Mouse (Mus musculus) gastrocnemius, postnatal 4 days (tissue): Measurements from ENCODE around the gene Herc1. TPM values are rescaled to one million over a fixed set of nuclear protein-coding genes. Genes with fewer than 3 reads are reported as not detected.

Source experiments
- DNase-seq, 2 experiments: peaks; one replicate each; pipeline ENCODE4 v3.0.0; 2021 to 2022; ENCODE audit warnings: low spot score in 2 of 2, mixed read lengths in 2 of 2
- long read RNA-seq, 2 experiments: library from polyadenylated mRNA; stranded (forward); transcript quantifications; one replicate each; pipeline ENCODE4 v2.0.0; 2021
- total RNA-seq, 2 experiments: library from RNA; stranded (reverse); gene quantifications; 2 replicates each; pipeline ENCODE4 v1.2.3; 2021

Herc1 gene
- 10 to 100 TPM; 35.7 to 38.7 TPM for total RNA-seq
- long read RNA-seq, experiment 1, partial matches to known transcripts = 9 of 11 reads
- long read RNA-seq, experiment 1, other reads (novel, unspliced or antisense) = 2 of 11 reads
- long read RNA-seq, experiment 2, partial matches to known transcripts = 8 of 9 reads
- long read RNA-seq, experiment 2, other reads (novel, unspliced or antisense) = 1 of 9 reads

DNA sequence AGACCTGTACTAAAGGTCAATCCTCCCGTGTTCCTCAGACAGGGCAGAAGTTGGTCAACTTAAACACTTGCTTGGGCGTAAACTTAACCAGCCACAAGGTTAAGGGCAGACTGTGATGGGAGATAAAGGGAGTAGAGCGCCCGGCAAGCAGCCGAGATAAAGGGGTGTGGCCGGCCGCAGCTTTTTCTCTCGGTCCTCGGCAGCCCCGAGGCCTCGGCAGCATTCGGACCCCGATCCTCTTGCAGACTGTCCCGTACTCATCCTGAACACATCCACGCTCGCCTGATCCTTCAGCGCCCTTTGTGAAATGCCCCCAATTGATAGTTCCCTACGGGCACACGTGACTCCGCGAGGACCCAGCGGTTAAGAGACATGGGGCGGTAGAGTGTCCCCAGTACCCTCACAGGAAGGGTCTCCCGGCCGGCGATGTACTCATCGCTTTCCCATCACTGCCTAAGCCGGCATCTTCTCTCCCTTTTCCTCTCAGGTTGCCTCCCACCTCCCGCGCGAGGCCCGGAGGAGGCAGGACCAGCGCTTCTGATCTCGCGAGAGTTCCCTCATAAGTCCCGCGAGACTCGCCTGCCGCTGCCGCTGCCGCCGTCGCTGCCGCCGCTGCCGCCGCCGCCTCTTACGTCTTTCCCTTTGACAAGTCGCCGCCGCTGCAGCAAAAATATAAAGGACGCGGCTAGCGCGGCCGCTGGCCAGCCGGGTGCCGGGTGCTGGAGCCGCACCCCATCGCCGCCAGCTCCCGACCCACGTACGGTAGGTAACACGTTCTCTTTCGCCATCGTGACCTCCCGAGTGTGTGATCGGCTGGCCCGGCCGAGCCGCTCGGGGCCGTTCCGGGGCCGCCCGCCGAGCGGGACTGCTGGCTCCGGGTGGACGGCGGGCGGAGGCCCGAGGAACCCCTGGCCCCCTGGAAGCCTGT lies at the start of gene Herc1:
TSS of gene Herc1 (plus strand) at position 591 of the 928 bp plus-strand sequence.
- DNase-seq = peak; percentile 92 to 96

DNA sequence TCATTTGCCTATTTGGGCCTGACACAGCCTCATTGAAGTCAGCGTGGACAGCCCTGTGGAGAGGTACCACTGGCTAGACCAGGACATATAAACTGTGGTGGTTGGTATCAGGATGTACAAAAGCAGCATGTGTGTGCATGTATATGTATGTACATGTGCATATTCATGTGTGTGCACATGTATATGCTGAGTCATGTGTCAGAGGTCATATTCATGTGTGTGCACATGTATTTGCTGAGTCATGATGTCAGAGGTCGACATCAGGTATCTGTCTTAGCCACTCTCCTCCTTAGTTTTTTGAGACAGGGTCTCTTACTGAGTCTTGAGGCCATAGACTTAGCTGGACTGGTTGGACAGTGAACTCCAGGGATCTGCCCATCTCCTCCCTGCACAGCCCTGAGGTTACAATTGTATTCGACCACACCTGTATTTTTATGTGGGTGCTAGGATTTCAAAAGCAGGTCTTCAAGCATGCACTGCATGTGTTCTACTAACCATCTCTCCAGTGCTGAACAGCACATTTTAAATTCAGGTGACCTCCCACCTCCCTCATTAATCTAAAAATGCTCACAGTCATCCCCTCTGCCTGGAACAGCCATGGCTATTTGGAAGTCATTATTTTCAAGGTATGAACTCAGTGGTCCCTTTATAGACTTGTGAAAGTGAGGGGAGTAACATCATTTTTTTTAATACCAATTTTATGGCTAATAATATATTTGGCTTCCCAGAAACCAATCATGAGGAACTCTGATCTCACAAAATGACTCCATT lies 45.7 kb upstream of the Herc1 start:
- no peak for DNase-seq

DNA sequence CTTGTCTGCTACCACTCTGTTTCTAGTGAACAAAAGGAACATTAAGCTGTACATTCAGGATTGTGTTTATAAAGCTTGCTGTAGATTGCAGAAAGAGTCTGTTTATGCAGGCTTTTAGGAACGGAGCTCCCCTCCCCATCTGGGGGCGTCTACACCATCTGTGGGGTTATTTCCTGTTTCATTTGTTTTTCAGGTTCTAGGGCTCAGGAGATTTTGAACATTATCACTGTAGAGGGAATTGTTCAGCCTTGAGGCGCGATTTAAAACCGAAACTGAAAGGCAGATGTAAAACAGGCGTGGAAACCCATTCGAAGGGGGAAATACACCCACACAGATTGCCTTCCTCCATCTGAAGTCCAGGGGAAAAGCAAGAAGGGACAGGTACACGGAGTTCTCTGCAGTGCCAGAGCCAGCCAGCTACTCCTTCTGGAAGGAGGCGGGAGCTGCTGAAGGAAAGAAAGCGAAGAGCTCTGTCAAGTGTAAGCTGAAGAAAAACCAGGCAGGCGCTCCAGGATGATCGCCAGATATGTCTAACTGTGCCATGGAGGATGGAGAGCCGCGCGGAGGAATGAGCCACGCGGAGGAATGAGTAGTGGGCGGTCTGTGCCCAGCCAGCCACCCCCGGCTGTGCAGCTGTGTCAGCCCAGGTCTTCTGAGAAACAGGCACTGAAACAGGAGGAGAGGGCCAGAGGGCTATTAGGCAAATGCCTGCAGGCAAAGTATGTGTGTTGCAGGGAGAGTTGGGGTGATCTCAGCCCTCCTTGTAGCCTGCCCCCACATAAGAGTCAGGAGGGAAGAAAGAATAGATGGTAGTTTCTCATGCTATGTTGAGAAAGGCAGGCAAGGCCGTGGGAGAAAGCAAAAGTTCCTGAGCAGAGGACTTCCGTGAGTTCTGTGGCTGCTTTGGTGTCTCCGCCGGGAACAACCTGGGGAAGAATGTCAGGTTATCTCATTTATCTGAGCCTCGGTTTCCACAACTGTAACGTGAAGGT lies 44.8 kb upstream of the Herc1 start:
- DNase-seq = no peak

DNA sequence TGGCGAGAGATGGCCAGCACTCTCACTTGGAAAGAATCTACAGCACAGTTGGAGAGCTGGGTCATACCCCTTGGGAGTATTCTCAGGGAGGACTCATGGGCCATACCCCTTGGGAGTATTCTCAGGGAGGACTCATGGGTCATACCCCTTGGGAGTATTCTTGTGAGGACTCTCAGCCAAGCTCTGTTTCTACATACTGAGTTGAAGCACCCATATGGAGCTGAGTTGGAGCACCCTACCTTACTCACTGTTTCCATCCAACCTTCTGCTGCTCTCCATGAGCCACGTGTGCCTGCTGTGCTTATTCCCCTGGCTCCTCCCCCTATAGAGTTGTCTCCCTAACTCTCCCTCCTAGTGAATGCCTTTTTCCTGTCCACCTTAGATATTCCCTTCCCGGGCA lies 43.8 kb upstream of the Herc1 start:
- DNase-seq = no peak

DNA sequence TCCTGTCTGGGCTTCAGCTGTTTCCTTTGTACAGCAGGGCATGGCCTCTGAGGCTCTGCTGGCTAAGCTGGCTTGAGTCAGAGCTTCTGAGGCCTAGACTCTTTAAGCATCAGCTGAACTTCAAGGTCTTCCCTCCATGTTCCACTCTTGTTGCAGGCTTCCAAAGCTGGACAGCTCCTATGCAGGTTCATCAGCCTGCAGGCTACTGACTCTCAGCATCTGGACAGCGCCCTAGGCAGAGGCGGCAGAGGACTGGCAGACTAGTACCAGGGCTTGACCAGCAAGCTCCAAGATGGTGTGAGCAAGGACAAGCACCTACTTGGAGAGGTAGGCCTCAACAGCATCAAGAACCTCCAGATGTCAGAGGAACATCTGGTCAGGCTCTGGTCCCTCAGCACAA lies 42.9 kb upstream of the Herc1 start:
- DNase-seq = peak; percentile 23 to 46

DNA sequence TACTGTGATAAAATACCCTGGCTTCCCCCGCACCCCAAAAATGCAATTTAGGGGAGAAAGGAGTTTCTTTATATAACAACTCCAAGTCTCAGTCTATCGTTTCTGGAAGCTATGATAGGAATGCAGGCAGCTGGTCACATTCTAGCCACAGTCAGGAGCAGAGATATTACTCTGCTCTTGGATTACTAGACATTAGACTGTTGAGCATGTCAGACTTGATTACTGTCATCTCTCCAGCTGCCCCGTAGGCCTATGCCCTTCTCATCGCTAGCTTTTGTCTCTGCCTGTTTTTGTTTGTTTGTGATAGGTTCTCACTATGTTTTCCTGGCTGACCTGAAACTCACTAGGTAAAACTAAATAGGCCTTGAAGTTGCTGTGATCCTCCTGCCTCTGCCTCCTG lies 41.5 kb upstream of the Herc1 start:
- DNase-seq = no peak

DNA sequence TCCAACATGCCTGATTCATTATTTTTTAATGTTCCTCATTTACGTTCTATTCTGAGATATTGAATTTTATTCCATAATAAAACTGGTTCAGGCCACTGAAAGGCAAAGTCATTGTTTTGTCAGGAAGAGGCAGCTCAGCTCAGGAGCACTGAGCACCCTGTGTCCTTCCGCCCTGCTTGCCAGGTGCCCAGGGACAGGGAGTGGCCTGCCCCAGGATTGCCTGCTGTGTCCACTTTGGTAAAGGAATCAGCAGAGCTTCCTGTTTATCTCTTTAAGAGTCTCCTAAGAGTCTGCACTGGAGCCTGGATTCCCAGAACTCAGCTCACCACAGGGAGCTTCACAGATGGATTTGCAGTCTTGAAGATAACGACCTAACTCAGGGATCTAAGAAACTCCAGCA lies 38.8 kb upstream of the Herc1 start:
- no peak for DNase-seq

DNA sequence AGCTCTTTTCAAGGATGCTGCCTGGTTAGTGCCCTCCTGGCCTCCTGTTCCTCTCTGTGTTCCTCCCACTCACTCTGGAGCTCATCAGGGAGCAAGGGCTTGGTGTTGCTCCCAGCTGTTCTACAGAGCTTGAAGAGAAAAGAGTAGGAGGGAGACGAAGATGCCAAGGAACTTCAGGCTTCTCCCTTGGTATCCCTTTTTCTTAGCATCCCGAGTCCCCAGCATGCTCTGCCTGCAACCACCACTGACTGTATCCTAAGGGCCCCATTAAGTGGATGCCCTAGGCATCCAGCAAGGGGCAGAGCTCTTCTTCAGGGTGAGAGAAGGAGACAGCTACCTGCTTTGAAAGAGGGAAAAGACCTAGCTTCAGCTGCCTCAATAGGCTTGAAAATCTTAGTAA lies 33.6 kb upstream of the Herc1 start:
- no peak for DNase-seq

DNA sequence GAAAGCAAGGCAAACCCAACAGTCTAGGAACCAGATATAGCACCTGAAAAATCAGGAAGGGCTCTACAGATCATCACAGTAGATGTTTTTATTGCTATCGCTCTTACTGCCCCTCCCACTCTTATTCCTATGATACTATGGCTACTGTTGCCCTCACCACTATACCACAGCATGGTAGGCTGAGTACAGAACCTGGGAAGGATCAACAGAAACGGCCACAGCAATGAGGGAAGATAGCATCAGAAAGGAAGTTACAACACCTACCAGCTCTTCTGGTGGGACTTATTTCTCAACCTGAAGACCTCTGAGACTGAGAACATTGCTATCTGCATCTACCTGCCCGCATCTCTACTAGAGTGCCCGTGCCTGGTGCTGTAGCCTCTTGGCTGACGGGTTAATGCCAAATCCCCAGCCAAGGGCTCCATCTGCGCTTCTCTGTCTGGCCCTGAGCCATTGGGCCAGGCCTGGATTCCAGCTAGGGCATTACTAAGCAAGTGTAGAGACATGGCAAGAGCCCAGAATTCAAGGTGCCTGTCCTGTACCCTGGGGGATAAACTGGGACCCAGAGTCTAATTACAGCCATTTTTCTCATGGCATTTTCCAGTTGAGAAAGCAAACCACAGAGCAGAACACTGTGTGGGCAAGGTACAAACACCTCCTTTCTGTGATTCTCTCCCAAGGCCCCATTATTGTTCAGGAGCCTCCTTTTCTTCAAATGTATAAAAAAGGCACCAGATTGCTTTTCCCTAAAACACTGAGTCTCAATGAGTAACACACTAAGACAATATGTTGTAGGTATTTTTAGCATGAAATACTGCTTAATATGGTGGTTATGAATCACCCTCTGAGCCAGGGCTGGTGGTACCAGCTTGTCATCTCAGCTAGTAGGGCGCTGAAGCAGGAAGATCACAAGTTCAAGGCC lies 28.0 kb upstream of the Herc1 start:
- DNase-seq = no peak

DNA sequence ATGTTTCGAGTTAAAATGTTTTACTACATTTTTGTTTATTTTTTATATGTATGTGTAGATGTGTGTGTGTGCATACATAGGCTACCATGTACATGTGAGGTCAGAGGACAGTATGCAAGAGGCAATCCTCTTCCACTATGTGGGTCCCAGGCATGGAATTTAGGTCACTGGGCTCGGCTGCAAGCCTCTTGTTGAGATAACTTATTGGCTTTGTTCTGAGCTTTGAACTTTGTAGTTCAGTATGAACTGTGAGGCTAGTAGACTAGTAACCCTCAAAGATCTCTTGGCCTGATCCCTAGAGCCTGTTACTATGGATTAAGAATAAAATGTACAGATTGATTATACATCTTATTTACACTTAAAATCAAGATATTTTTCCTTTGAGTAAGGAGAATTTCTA lies 23.4 kb upstream of the Herc1 start:
- DNase-seq = no peak

DNA sequence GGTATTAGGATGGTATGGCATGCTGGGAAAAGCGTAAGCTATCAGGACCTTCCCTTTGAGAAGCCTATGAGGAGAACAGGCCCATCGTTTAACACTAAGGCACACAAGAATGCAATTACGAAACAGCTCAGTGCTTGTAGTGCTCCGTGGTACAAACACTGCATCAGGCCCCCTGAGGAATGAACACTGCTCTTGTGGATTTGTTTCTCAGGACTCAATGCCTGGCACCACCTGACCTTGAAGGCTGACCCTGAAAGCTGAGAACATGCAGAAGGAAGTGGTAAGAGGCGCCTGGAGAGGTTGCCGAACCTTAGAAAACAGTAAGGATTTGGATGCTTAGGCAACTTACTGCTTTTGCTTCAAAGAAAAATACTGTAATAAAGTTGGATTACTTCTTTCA lies 20.8 kb upstream of the Herc1 start:
- no peak for DNase-seq

DNA sequence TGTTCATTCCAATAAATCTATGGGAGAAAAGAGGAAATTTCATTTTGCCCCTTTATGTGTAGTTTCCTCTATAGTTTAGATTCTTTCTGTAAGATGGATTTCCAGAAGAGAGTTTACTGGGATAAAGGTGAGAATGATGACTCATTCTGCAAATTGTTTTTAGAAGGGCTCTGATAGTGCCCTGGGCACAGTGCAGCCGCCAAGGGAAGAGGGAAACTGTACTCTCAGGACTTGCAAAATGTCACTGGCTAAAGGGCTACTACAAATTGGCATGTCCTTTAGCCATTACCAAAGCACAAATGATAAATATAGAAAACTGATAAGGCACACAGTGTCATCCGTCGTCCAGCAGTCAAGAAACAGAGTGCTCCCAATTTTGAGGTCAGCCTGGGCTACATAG lies 19.8 kb upstream of the Herc1 start:
- DNase-seq = no peak

DNA sequence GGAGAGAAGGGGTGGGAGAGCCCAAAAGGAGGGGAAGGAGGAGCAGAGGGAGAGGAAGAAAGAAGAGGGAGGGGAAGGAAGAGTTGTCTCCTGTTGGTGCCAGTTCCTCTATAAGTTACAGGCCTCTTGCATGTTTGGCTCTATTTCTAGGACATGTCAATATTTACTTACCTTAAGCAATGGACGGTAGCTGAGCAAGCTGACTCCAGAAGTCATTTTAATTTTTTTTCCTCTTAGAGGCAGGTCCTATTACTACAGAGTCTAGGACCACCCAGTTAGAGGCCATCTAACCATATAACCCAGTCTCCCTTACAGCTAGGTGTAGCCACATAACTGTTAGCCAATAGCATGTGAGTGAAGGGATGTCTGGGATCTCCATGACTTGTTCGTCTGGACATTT lies 18.7 kb upstream of the Herc1 start:
- no peak for DNase-seq

DNA sequence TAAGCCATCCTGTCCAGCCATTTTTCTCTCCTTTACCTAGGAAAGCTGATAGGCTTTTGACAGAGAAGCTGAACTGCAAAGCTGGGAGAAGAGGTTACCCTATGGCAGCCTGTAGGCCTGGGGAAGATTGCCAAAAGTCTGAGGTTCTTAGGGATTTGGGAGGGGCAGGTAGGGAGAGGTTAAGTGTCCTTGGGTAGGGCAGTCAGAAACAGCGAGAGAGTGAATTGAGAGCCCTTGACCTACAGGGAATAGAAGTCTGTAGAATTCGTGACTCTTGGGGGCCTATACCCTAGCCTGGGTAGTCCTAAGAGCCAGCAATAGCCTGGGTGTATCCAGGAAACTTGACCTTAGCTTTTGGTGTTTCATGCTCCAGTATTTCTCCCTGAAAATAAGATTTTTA lies 17.9 kb upstream of the Herc1 start:
- no peak for DNase-seq

DNA sequence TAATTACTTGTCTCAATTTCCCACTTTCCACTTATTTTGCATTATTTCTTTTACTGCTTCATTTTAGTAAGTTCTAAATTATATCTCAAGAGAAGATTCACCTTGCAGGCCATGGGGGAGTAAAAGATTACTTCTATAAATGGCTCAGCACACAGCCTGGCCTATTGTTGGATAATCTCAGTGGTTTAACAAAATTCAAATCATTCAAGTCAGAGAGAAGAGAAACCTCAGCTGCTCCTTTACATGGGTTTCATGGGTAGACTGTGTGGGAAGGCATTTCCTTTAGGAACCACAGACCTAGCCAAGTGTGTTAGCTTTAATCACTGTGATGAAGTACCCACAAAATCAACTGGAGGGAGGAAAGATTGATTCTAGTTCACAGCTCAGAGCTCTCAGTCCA lies 13.0 kb upstream of the Herc1 start:
- DNase-seq = no peak

DNA sequence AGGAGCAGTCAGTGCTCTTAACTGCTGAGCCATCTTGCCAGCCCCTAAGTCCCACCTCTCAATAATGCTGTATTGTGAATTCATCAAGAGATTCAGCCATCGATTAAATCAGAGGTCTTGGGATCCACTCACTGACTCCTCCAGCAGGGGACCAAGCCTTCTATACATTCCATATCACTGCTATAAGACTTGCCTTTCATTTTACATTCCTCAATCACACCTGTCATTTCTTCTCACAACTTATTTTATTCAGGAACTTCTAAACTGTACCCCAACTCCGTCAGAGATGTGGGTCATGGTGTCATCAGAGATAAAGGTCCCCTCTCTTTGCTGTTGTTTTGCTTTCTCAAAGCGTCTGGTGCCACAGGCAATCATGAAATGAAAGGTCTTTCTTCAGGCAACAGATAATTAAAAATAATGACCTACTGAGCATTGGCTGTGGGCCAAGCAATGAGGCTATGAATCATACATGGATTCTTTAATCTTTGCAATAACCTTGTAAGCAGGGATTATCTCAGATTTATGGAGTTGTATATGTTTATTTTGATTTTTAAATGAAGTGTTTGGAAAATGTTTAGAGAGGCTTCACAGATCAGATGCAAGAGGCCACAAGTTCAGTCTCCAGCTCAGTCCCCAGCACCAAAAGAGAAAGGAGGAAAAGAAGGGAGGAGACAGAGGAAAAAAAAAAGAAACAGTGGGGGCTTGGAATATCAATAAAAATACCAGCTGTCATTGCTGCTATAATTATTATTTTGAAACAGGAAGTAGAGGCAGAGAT lies 12.1 kb upstream of the Herc1 start:
- DNase-seq = no peak

DNA sequence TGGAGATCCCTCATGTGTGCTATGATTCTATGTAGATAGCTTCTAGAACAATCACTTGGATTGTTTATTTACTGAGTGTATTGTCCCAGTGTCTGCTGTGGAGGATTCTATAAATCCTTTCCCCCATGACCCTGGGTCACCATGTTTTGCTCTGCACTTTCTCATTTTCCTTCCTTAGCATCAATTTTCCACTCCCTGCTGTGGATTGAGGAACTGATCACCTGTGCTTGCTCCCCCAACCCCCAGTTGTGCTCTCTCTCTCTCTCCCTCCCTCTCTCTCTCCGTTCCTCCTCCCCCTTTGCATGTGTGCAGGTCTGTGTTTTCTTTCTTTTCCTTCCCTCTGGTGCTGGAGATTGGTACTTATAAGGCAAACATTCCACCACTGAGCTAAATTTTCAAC lies 10.5 kb upstream of the Herc1 start:
- DNase-seq = no peak

DNA sequence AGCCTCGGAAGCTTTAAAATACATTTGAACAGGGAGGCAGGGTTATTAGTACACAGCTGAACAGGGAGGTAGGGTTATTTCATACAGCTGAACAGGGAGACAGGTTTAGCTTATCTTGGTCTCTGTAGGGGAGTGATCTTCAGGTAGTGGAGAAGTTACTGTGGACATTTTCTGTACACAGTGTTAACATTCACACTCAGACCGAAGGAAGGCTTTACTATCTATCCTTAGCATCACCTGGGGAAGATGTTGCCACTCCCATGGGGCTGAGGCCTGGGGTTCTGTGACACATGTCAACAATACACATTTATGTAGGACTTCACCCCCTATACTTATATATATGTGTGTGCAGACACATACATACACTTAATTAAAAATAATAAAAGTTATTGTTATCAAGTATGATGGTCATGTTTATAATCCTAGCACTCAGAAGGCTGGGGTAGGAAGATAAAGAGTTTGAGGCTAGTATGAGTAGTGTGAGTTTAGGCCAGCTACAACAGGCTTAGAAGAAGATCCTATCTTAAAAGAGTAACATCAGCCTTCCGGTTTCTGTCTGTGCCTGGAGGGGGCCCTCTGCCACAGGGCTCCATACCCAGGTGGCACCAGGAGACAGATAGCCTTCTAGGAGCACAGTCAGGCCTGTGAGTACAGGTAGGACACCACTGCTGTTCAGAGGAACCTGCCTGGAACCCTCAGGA lies 9.7 kb upstream of the Herc1 start:
- DNase-seq = no peak
